Mouse (Mus musculus) intestine, embryonic 14.5 days (tissue): ENCODE data around the gene Aldoart2. TPM values are rescaled to one million over a fixed set of nuclear protein-coding genes. Genes with fewer than 3 reads are reported as not detected.

Source experiments
- ATAC-seq: fragments of 200-750 bp; cut with Nextera tagmentation; replicated peaks from 2 replicates; pipeline ENCODE4 v1.8.0; 2017; ENCODE audit warnings: low read depth, moderate number of reproducible peaks, moderate TSS enrichment, moderate library complexity; ENCODE audit not compliant: low FRiP score, low TSS enrichment
- DNase-seq: peaks from one replicate; pipeline ENCODE4 v3.0.0-alpha.2; 2018; ENCODE audit warnings: low spot score
- H3K27ac ChIP-seq: fragments of 300-500 bp; sonication (generic); 2 replicates; pipeline ENCODE4 v1.5.1; 2014; ENCODE audit warnings: low read depth, mild to moderate bottlenecking, control low read depth
- H3K27me3 ChIP-seq: fragments of 300-500 bp; sonication (generic); replicated peaks from 2 replicates; pipeline ENCODE4 v1.6.1; 2014; ENCODE audit warnings: low read length, control low read depth; ENCODE audit not compliant: control insufficient read depth, insufficient read depth
- H3K36me3 ChIP-seq: fragments of 300-500 bp; sonication (generic); 2 replicates; pipeline ENCODE4 v1.6.1; 2014; ENCODE audit warnings: low read length, control low read depth; ENCODE audit not compliant: control insufficient read depth, insufficient read depth
- H3K4me1 ChIP-seq: fragments of 300-500 bp; sonication (generic); replicated peaks from 2 replicates; pipeline ENCODE4 v1.6.1; 2014; ENCODE audit warnings: low read length, control low read depth, mixed read lengths; ENCODE audit not compliant: control insufficient read depth, insufficient read depth
- H3K4me2 ChIP-seq: fragments of 300-500 bp; sonication (generic); 2 replicates; pipeline ENCODE4 v1.6.1; 2014; ENCODE audit warnings: low read length
- H3K4me3 ChIP-seq: fragments of 300-500 bp; sonication (generic); 2 replicates; pipeline ENCODE4 v1.5.1; 2014; ENCODE audit warnings: low read depth, low read length, control low read depth, mixed read lengths
- H3K9ac ChIP-seq: fragments of 300-500 bp; sonication (generic); 2 replicates; pipeline ENCODE4 v1.6.1; 2014; ENCODE audit warnings: mild to moderate bottlenecking, low read length
- H3K9me3 ChIP-seq: fragments of 300-500 bp; sonication (generic); 2 replicates; pipeline ENCODE4 v1.6.1; 2016; ENCODE audit warnings: low read length, control low read depth; ENCODE audit not compliant: control insufficient read depth
- WGBS: fragments of 180-500 bp; shearing (Covaris S2); extraction: QIAGEN DNeasy Blood & Tissue Kit; methylation state at CpG from one replicate; pipeline ENCODE4 v1.1.7; 2014; 5-methylcytosine and 5-hydroxymethylcytosine counted together
- polyA plus RNA-seq: library from polyadenylated mRNA; unstranded; fragments of >200 nt; fragmentation: Nextera tagmentation; extraction: Ambion mirVana; gene quantifications from 2 replicates; pipeline ENCODE4 v1.2.1, GENCODE M21; 2014

Gene Aldoart2
- polyA plus RNA-seq, 1 experiment from 2014 or later = not detected

DNA sequence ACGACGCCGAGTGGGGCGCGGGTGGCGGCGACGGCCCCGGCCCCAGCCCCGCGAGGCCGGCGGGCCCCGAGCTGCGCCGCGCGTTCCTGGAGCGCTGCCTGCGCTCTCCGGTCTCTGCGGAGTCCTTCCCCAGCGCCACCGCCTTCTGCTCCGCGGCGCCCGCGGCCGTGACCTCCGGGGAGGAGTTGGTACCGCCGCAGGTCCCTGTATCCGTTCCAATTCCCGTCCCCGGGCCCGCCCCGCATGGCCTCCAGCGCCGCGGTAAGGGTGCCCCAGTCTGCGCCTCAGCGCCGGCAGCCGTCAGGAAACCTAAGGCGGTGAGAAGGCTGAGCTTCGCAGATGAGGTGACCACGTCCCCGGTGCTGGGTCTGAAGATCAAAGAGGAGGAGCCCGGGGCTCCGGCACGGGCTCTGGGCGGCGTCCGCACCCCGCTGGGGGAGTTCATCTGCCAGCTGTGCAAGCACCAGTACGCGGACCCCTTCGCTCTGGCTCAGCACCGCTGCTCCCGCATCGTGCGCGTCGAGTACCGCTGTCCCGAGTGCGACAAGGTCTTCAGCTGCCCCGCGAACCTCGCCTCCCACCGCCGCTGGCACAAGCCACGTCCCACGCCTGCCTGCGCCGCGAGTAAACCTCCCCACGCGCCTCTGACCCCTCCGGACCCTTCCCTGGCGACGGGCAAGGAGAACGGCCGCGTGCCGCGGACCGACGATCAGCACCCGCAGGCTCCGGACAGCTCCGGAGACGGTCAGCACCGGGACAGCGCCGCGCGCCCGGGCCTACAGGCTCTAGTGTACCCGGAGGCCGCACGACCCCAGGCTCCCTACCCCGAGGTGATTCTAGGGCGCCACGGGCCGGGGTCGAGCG, 34.8 kb downstream of the Aldoart2 start:
- Histone ChIP-seq H3K36me3 (no peaks in the 10 kb centered on the region), H3K27me3 (peaks cover 51% of the 10 kb centered on the region), H3K27ac (no peak overlapping the region), H3K9ac (no peak overlapping the region), H3K4me3 (peak overlapping the region; percentile 46), H3K4me2 (peak overlapping the region; percentile 74), H3K4me1 (peaks cover 16% of the 10 kb centered on the region), H3K9me3 (no peaks in the 10 kb centered on the region)
- DNase-seq = peak; percentile 96
- peak; percentile 80 for ATAC-seq
- under 1% methylated on average over 85 of the region's 109 CpGs for WGBS

DNA sequence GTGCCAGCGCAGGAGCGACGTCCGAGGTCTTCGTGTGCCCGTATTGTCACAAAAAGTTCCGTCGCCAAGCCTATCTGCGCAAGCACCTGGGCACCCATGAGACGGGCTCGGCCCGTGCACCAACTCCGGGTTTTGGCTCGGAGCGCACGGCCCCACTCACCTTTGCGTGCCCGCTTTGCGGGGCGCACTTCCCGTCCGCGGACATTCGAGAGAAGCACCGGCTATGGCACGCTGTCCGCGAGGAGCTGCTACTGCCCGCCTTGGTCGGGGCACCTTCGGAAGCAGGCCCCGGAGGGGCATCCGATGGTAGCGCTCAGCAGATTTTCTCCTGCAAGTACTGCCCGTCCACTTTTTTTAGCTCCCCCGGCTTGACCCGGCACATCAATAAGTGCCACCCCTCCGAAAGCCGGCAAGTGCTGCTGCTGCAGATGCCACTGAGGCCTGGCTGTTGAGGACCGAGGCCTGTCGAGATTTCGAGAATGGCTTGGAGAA, 35.5 kb downstream of the Aldoart2 start:
- no peak; the same call in 1 of the 2 replicates for ATAC-seq
- H3K27me3 ChIP-seq = peaks cover 51% of the 10 kb centered on the region

DNA sequence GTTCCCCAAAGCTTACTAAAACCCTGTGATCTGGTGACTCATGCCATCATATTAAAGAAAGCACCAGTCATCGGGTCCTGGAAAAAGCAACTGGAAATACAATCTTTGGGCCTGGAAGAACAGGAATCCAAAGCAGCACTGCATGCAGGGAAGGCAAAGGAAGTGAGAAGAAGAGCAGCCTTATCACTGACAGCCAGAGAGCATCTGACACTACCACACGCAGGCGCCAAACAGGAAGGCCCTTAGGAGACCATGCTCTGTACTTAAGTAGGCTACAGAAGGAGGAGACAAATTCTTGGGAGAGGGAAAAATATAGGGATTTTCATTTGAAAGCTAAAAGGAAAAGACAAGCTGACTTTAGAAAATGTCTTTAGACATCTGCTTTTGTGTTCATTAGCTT, 39.4 kb downstream of the Aldoart2 start:
- H3K9me3 ChIP-seq = no peaks in the 10 kb centered on the region
- no peak overlapping the region for H3K9ac ChIP-seq
- no peak for ATAC-seq
- peaks cover 7% of the 10 kb centered on the region for H3K4me1 ChIP-seq
- 68% methylated on average over 3 of the region's 3 CpGs for WGBS
- H3K4me3 ChIP-seq = no peak overlapping the region
- H3K27me3 ChIP-seq = peaks cover 24% of the 10 kb centered on the region
- DNase-seq = no peak
- H3K27ac ChIP-seq = no peak overlapping the region
- no peak overlapping the region for H3K4me2 ChIP-seq
- H3K36me3 ChIP-seq = no peaks in the 10 kb centered on the region

More for the DNA sequence above, 35.5 kb downstream of the Aldoart2 start:
- no peak for DNase-seq
- peaks cover 16% of the 10 kb centered on the region for H3K4me1 ChIP-seq
- peak overlapping the region; percentile 74 for H3K4me2 ChIP-seq
- no peaks in the 10 kb centered on the region for H3K9me3 ChIP-seq
- H3K4me3 ChIP-seq = peak overlapping the region; percentile 46
- H3K36me3 ChIP-seq = no peaks in the 10 kb centered on the region
- no peak overlapping the region for H3K9ac ChIP-seq
- no peak overlapping the region for H3K27ac ChIP-seq
- WGBS = 5% methylated on average over 42 of the region's 42 CpGs

DNA sequence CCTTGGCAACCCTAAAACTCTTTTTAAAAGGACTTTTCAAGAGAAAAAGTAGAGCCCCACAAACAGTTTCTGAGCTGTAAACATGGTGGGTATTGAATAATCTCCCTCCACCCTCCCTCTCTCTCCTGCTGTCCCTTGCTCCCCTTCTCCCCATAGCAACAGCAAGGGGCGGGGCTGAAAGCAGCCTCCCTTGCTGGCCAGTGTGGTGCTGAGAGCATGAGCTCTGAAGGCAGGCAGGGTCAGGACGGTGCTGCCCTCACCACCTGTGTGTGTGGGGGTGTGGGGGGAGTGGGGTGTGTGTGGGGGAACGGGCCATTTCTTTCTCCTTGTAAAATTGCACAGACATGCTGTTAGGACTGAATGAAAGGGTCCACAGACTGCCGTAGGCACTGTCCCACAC, 42.9 kb downstream of the Aldoart2 start:
- Histone ChIP-seq H3K27ac (no peak overlapping the region), H3K4me1 (no peaks in the 10 kb centered on the region), H3K9ac (no peak overlapping the region), H3K27me3 (no peaks in the 10 kb centered on the region), H3K9me3 (no peaks in the 10 kb centered on the region), H3K4me3 (no peak overlapping the region), H3K36me3 (peaks cover 5% of the 10 kb centered on the region; the same call in 1 of the 2 replicates), H3K4me2 (no peak overlapping the region)
- DNase-seq = no peak
- no peak for ATAC-seq
- 30% methylated on average over 4 of the region's 4 CpGs for WGBS

DNA sequence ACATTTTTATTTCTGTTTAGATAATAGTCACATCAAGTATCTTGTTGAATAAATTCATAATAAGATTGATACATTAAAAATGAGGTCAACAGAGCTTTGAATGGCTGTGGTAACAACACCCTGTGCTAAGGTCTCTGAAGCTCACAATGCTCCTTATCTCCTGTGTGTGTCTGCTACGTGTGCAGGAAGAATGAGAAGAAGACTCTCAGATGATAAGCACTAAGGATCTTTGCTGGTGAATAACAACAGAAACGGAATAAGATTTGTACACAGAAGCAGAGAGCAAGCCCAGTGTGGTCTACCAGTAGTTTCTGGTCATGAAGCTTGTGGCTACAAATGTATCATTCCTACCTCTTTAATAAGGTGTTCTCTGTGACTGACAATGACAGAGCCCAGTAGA, 45.8 kb downstream of the Aldoart2 start:
- no peak overlapping the region for H3K4me2 ChIP-seq
- H3K27ac ChIP-seq = no peak overlapping the region
- no peak for DNase-seq
- H3K9me3 ChIP-seq = no peaks in the 10 kb centered on the region
- H3K36me3 ChIP-seq = peaks cover 5% of the 10 kb centered on the region; the same call in 1 of the 2 replicates
- H3K27me3 ChIP-seq = no peaks in the 10 kb centered on the region
- no peak for ATAC-seq
- H3K4me3 ChIP-seq = no peak overlapping the region
- 72% methylated on average over 2 of the region's 2 CpGs for WGBS
- no peak overlapping the region for H3K9ac ChIP-seq
- H3K4me1 ChIP-seq = no peaks in the 10 kb centered on the region

Other genes starting within 250 kb of the Aldoart2 start
- 433 and 438 TPM in 2 replicates for gene Psma6, start 181.0 kb upstream of the Aldoart2 start, polyA plus RNA-seq
- gene Nfkbia, start 72.6 kb upstream of the Aldoart2 start, polyA plus RNA-seq = 75.3 and 80.3 TPM in 2 replicates
- gene Insm2, start 34.2 kb downstream of the Aldoart2 start, polyA plus RNA-seq = 0.12 and 0.34 TPM in 2 replicates